Mouse (Mus musculus): ENCODE data around the gene Trim54. TPM values are rescaled to one million over a fixed set of nuclear protein-coding genes. Genes with fewer than 3 reads are reported as not detected.

Trim54 gene
- total and polyA plus RNA-seq, 3 experiments: not detected

DNA sequence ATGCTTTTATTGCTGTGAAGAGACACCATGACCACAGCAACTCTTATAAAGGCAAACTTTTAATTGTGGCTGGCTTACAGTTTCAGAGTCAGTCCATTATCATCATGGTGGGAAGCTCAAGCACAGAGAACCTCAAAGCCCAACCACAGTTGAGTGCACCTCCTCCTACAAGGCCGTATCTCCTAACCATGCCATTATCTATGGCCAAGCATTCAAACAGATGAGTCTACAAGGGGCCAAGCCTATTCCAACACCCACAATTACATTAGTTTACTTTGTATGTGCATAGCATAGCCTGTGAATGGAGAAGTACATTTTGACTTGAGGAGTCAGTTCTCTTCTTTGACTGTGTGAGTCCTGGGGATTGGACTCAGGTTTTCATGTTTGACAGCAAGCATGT, 48.4 kb downstream of the Trim54 start (continued):
- no peak for TF ChIP-seq UBTF (IDR thresholded peaks at IDR 0.05; ENCODE audit: borderline replicate concordance, insufficient read depth, low read depth, low read length)

DNA sequence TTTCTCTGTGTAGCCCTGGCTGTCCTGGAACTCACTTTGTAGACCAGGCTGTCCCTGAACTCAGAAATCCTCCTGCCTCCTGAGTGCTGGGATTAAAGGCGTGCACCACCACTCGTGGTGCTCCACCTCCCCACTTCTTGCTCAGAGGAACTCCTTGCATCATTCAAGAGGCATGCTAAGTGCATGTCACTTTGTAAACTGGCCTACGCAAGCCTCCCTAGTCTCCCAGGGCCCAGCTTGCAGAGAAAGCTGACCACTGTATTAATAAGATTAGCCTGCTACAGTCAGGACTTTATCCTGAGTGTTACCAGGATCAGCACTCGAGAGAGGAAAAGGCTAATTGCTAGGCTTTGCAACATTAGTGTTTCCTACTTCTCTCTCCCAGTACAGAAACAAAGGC, 52.1 kb downstream of the Trim54 start:
- Histone ChIP-seq H3K36me3 (ENCODE audit: control insufficient read depth in 1 of 2, insufficient read depth in 2 of 2, low read length in 2 of 2) (peaks cover 34 to 55% of the 10 kb centered on the region in 2 experiments), H3K79me2 (ENCODE audit: control insufficient read depth, insufficient read depth, low read length, poor library complexity) (no peaks in the 10 kb centered on the region), H3K9me3 (replicated peaks; ENCODE audit: insufficient read depth, low read length) (no peaks in the 10 kb centered on the region), H3K4me3 (ENCODE audit: control insufficient read depth in 1 of 2, insufficient read depth in 1 of 2, low read depth in 2 of 2, low read length in 2 of 2) (no peak overlapping the region), H3K9ac (ENCODE audit: control insufficient read depth, low read depth, low read length, poor library complexity, severe bottlenecking) (no peak overlapping the region), H3K4me1 (ENCODE audit: control insufficient read depth in 1 of 2, insufficient read depth in 2 of 2, low read length in 2 of 2) (peaks cover 11 to 14% of the 10 kb centered on the region in 2 experiments), H3K27ac (ENCODE audit: control insufficient read depth, low read depth, low read length) (no peak overlapping the region), H3K27me3 (ENCODE audit: control insufficient read depth in 1 of 2, insufficient read depth in 2 of 2, low read length in 2 of 2) (no peaks in the 10 kb centered on the region)
- TF ChIP-seq SIN3A (IDR thresholded peaks at IDR 0.05; ENCODE audit: low read length) (no peak), MAZ (IDR thresholded peaks at IDR 0.05; ENCODE audit: low read depth, low read length) (no peak), CTCF (IDR thresholded peaks at IDR 0.05 in 2 of 3, conservative IDR thresholded peaks at IDR 0.05 in 1 of 3; ENCODE audit: control insufficient read depth in 1 of 3, insufficient read depth in 1 of 3, low read depth in 2 of 3, low read length in 3 of 3, poor library complexity in 1 of 3, severe bottlenecking in 1 of 3) (no peak), USF1 (IDR thresholded peaks at IDR 0.05; ENCODE audit: low read depth, low read length) (no peak), EP300 (IDR thresholded peaks at IDR 0.05; ENCODE audit: low read depth in 1 of 2, low read length in 2 of 2) (no peak), MAX (IDR thresholded peaks at IDR 0.05; ENCODE audit: low read length) (no peak), POLR2AphosphoS2 (IDR thresholded peaks at IDR 0.05; ENCODE audit: low read length) (no peak), KAT2A (conservative IDR thresholded peaks at IDR 0.05; ENCODE audit: low read depth, low read length) (no peak), SMC3 (IDR thresholded peaks at IDR 0.05; ENCODE audit: low read depth, low read length) (no peak), ZC3H11A (IDR thresholded peaks at IDR 0.05; ENCODE audit: low read depth, low read length) (no peak), USF2 (IDR thresholded peaks at IDR 0.05; ENCODE audit: borderline replicate concordance in 1 of 2, insufficient read depth in 1 of 2, low read depth in 1 of 2, low read length in 2 of 2) (no peak)
- DNase-seq (ENCODE audit: low read depth, low spot score): no peak

- Histone ChIP-seq H3K36me3 (ENCODE audit: control insufficient read depth in 1 of 2, insufficient read depth in 2 of 2, low read length in 2 of 2) (peaks cover 12 to 33% of the 10 kb centered on the region in 2 experiments), H3K79me2 (ENCODE audit: control insufficient read depth, insufficient read depth, low read length, poor library complexity) (peaks cover 43% of the 10 kb centered on the region), H3K4me1 (ENCODE audit: control insufficient read depth in 1 of 2, insufficient read depth in 2 of 2, low read length in 2 of 2) (peaks cover 17 to 19% of the 10 kb centered on the region in 2 experiments), H3K27ac (ENCODE audit: control insufficient read depth, low read depth, low read length) (peak overlapping the region; percentile 96), H3K9ac (ENCODE audit: control insufficient read depth, low read depth, low read length, poor library complexity, severe bottlenecking) (peak overlapping the region; percentile 83), H3K4me3 (ENCODE audit: control insufficient read depth in 1 of 2, insufficient read depth in 1 of 2, low read depth in 2 of 2, low read length in 2 of 2) (peak overlapping the region; percentile 67 to 85), H3K27me3 (ENCODE audit: control insufficient read depth in 1 of 2, insufficient read depth in 2 of 2, low read length in 2 of 2) (no peaks in the 10 kb centered on the region), H3K9me3 (replicated peaks; ENCODE audit: insufficient read depth, low read length) (no peaks in the 10 kb centered on the region)
- TF ChIP-seq TBP (IDR thresholded peaks at IDR 0.05; ENCODE audit: low read depth, low read length) (peak; percentile 71; the same call in 1 of the 2 replicates), NRF1 (IDR thresholded peaks at IDR 0.05; ENCODE audit: insufficient read depth, low read depth, low read length, poor library complexity, severe bottlenecking) (no peak), HCFC1 (IDR thresholded peaks at IDR 0.05; ENCODE audit: low read depth, low read length) (no peak), POLR2AphosphoS5 (IDR thresholded peaks at IDR 0.05; ENCODE audit: borderline replicate concordance, low read depth, low read length) (0 out of 2 replicates have a peak, but pooled peaks have one; percentile 60), E2F4 (IDR thresholded peaks at IDR 0.05; ENCODE audit: borderline replicate concordance, low read depth, low read length) (peak; percentile 84), POLR2A (IDR thresholded peaks at IDR 0.05; ENCODE audit: control insufficient read depth in 1 of 2, insufficient read depth in 1 of 2, low read depth in 1 of 2, low read length in 2 of 2, poor library complexity in 1 of 2) (peak; percentile 39 to 62; a peak in 2 of 4 replicates)
- DNase-seq (ENCODE audit: low read depth, low spot score): peak; percentile 90
Observed at GRCm38 (mm10) chr5:31179301-31179765, 62.8 kb downstream of the Trim54 start.
